Comparison of ENCODE assay signal across 11 mouse cellular contexts in genomic region chr8:46445964-46446915, GRCm38 (mm10). TPM values are rescaled to one million over a fixed set of nuclear protein-coding genes. Genes with fewer than 3 reads are reported as not detected.
DNase-seq lines count a peak whose midpoint lies in the region; ATAC-seq lines count a peak whose summit lies in the region.
"Had no signal": no experiment of that assay in that cellular context is flagged by ENCODE, and none has a peak within 500 bp of the region (broad histone marks: within the 10 kb centered on the region; RNA-seq: fewer than 3 reads in every experiment).

No protein-coding gene starts in this region.

- H3K36me3 ChIP-seq in heart, embryonic 13.5 days, result no peaks in the 10 kb centered on the region
- H3K36me3 ChIP-seq in liver, embryonic 13.5 days, result no peaks in the 10 kb centered on the region
- H3K36me3 ChIP-seq in forebrain, embryonic 15.5 days, result no peaks in the 10 kb centered on the region
- H3K36me3 ChIP-seq: midbrain, embryonic 10.5 days had no signal

- H3K27ac ChIP-seq in heart, embryonic 13.5 days (replicated peaks), result no peak overlapping the region
- peak overlapping the region; percentile 71 for H3K27ac ChIP-seq in liver, embryonic 13.5 days
- no peak overlapping the region for H3K27ac ChIP-seq in forebrain, embryonic 15.5 days (replicated peaks)
- H3K27ac ChIP-seq: midbrain, embryonic 10.5 days had no signal

- 12% methylated on average over 12 of the region's 12 CpGs for WGBS in heart, embryonic 13.5 days
- 28% methylated on average over 12 of the region's 12 CpGs for WGBS in liver, embryonic 13.5 days (ENCODE audit: insufficient replicate concordance)
- WGBS in forebrain, embryonic 15.5 days, result 66% methylated on average over 12 of the region's 12 CpGs

- H3K27me3 ChIP-seq in heart, embryonic 13.5 days (replicated peaks), result no peaks in the 10 kb centered on the region
- H3K27me3 ChIP-seq in liver, embryonic 13.5 days, result no peaks in the 10 kb centered on the region
- H3K27me3 ChIP-seq in forebrain, embryonic 15.5 days, result no peaks in the 10 kb centered on the region

- no peaks in the 10 kb centered on the region for H3K9me3 ChIP-seq in heart, embryonic 13.5 days
- no peaks in the 10 kb centered on the region for H3K9me3 ChIP-seq in liver, embryonic 13.5 days (replicated peaks)
- H3K9me3 ChIP-seq in forebrain, embryonic 15.5 days, result no peaks in the 10 kb centered on the region
- H3K9me3 ChIP-seq: midbrain, embryonic 10.5 days had no signal

- no peak for DNase-seq in heart, postnatal 36 days
- peak; percentile 94 for DNase-seq in ES-CJ7 (ENCODE audit: low read depth, low spot score)
- DNase-seq in embryo, embryonic 10.5 days (ENCODE audit: low spot score), result peak; percentile 33
- no peak for DNase-seq in liver, embryonic 13.5 days
- no peak for DNase-seq in adipocyte (ENCODE audit: low spot score)
- DNase-seq in cerebellum, postnatal 25 days, result no peak
- DNase-seq: thymus, adult 18-20 months had no signal

- H3K9ac ChIP-seq in heart, embryonic 13.5 days, result peak overlapping the region; percentile 48
- H3K9ac ChIP-seq in liver, embryonic 13.5 days, result no peak overlapping the region
- H3K9ac ChIP-seq in forebrain, embryonic 15.5 days (replicated peaks), result no peak overlapping the region

- no peak for ATAC-seq in heart, embryonic 13.5 days (ENCODE audit: extremely low read depth, insufficient number of reproducible peaks, low FRiP score, low TSS enrichment)
- ATAC-seq in liver, embryonic 13.5 days (ENCODE audit: low read depth), result peak; percentile 70
- ATAC-seq in forebrain, embryonic 15.5 days (replicated peaks), result no peak

- peaks cover 13% of the 10 kb centered on the region for H3K4me1 ChIP-seq in heart, embryonic 13.5 days
- H3K4me1 ChIP-seq in liver, embryonic 13.5 days (replicated peaks), result peaks cover 17% of the 10 kb centered on the region
- H3K4me1 ChIP-seq in forebrain, embryonic 15.5 days, result no peaks in the 10 kb centered on the region

- H3K4me2 ChIP-seq in heart, embryonic 13.5 days, result peak overlapping the region; percentile 59
- peak overlapping the region; percentile 9 for H3K4me2 ChIP-seq in liver, embryonic 13.5 days
- no peak overlapping the region for H3K4me2 ChIP-seq in forebrain, embryonic 15.5 days (replicated peaks)

- intact Hi-C loops in heart, postnatal 36 days (cut with DNase I), result no loop called here

- peak overlapping the region; percentile 26 for H3K4me3 ChIP-seq in heart, embryonic 13.5 days
- no peak overlapping the region for H3K4me3 ChIP-seq in liver, embryonic 13.5 days (replicated peaks)
- H3K4me3 ChIP-seq in forebrain, embryonic 15.5 days, result no peak overlapping the region
- H3K4me3 ChIP-seq: erythroblast, embryonic 14.5 days; midbrain, embryonic 10.5 days had no signal

RNA-seq across cellular contexts. Expression of gene Acsl1, which starts 24.6 kb away (rescaled TPM):
- polyA plus RNA-seq in heart, embryonic 13.5 days (2015; fragmentation: Nextera tagmentation; extraction: Ambion mirVana), result 21.0 and 21.4 TPM in 2 replicates
- total RNA-seq in heart, postnatal 36 days (2021), result 1,000 to 10,000 TPM in 1 of 2 experiments, 100 to 1,000 TPM in 1; 996 to 1,034 TPM
- 41.6 and 52.0 TPM in 2 replicates for polyA plus RNA-seq in liver, embryonic 13.5 days (2015; fragmentation: Nextera tagmentation; extraction: Ambion mirVana)
- polyA plus RNA-seq in forebrain, embryonic 15.5 days (2015; fragmentation: Nextera tagmentation; extraction: Ambion mirVana), result 8.6 and 9.4 TPM in 2 replicates

Comparison
In these comparisons a context has a peak if more than half of its experiments do, and no peak if none do; other contexts are left out.
1. DNase-seq: peak in ES-CJ7 (single experiment) and embryo, embryonic 10.5 days (single experiment); none in heart, postnatal 36 days (0 of 2), liver, embryonic 13.5 days (single experiment), adipocyte (single experiment) and cerebellum, postnatal 25 days (0 of 2).